Mouse (Mus musculus): ENCODE data around the gene Padi2.

DNA sequence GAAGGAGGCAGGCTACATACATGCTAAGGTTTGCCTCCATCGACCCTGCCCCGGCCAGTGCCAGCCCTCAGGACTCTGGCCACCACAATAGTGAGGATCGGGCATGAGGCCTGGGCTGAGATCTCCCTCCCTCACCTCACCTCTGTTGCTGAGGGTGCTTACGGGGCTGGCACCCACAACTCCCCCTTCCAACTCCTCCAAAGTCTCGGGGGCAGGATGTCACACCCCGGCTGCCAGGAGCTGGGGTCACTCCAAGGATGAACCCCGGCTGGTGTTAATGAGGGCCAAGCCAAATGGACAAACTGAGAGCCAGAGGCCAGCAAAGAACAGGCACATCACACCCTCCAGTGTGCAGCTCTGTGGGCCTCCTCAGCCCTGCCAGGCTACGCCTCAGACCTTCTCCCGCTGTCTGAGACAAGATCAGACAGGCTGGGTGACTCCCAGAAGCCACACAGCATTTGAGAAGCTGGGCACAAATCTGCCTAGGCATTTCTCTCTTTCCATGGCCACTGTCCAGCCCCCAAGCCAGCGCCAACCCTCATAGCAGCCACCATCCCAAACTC lies 6.2 kb downstream of the Padi2 start:
- no peak for TF ChIP-seq CTCF (IDR thresholded peaks at IDR 0.05; ENCODE audit: borderline replicate concordance, extremely low read depth, insufficient read depth, insufficient read length)
- no peak for TF ChIP-seq POLR2A (IDR thresholded peaks at IDR 0.05; ENCODE audit: borderline replicate concordance, extremely low read depth, insufficient read depth, insufficient read length, poor library complexity, severe bottlenecking)
